Mouse (Mus musculus): ENCODE data around the gene Hist1h2ah. TPM values are rescaled to one million over a fixed set of nuclear protein-coding genes. Genes with fewer than 3 reads are reported as not detected.
A peak's percentile ranks its signal among the peaks of the same experiment; 100 is the strongest.
"Not testable (repeated sequence)": the region's sequence is repeated elsewhere in the genome, so short reads cannot be mapped to it uniquely, and the experiment has no call there.

The Hist1h2ah gene
- total and polyA plus RNA-seq, 3 experiments = 2.3 to 628 (median 8.1) TPM

- TF ChIP-seq USF1 (IDR thresholded peaks at IDR 0.05; ENCODE audit: low read depth, low read length) = no peak
Measured at GRCm38 (mm10) chr13:22043503-22044431, 8.4 kb upstream of the Hist1h2ah start (continued).

DNA sequence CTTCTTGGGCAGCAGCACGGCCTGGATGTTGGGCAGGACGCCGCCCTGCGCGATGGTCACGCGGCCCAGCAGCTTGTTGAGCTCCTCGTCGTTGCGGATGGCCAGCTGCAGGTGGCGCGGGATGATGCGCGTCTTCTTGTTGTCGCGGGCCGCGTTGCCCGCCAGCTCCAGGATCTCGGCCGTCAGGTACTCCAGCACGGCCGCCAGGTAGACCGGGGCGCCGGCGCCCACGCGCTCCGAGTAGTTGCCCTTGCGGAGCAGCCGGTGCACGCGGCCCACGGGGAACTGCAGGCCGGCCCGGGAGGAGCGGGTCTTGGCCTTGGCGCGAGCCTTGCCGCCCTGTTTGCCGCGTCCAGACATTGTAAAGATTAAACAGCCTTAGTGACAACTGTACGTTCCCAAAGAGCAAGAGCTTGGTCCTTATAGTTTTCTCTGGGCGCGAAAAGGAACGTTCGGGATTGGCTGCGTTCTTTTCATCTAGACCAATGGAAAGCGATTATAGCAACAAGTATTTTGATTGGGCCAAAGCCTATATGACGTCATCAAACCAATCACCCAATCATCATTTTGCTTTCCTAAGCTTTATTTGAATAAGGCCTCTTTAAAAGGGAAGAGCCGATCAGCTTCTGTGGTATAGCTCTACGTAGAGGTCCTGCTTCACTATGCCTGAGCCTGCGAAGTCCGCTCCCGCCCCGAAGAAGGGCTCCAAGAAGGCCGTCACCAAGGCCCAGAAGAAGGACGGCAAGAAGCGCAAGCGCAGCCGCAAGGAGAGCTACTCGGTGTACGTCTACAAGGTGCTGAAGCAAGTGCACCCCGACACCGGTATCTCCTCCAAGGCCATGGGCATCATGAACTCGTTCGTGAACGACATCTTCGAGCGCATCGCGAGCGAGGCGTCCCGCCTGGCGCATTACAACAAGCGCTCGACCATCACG is 7.5 kb upstream of the Hist1h2ah start, which contains the start of the genes Hist1h2ag and Hist1h2bj:
TSS of gene Hist1h2ag (minus strand) at position 377 of the 935 bp plus-strand sequence.
TSS of gene Hist1h2bj (plus strand) at position 647 of the 935 bp plus-strand sequence.
- H3K9me3 ChIP-seq (replicated peaks; ENCODE audit: low read length); H3K27me3 ChIP-seq (replicated peaks); dilution Hi-C loops (cut with MboI; ENCODE audit: extremely low pct_ligation_motif_present, extremely low pct_unique_long_range_greater_than_20kb, low sequenced_read_pairs); H3K79me2 ChIP-seq (replicated peaks; ENCODE audit: control insufficient read depth, extremely low read depth, insufficient read depth, poor library complexity, severe bottlenecking); H3K36me3 ChIP-seq (replicated peaks in 1 of 2; ENCODE audit: control insufficient read depth in 1 of 2, insufficient read depth in 1 of 2, low read length in 1 of 2): not testable (repeated sequence)
- DNase-seq (ENCODE audit: extremely low read depth) = peak; percentile 98
- peak within 1 kb of the TSS; percentile 76 for H3K9ac ChIP-seq (ENCODE audit: insufficient read depth, low read depth)
- H3K4me2 ChIP-seq (ENCODE audit: insufficient read depth, low read depth, poor library complexity, severe bottlenecking) = peak within 1 kb of the TSS; percentile 67
- peak within 1 kb of the TSS; percentile 87 for H3K27ac ChIP-seq (ENCODE audit: insufficient read depth, low read depth)
- in situ Hi-C loops (cut with MboI; ENCODE audit: low pct_ligation_motif_present, low pct_unique_long_range_greater_than_20kb, low sequenced_read_pairs) = loop anchor here (10.0 to 25.0 kb wide), 2 partner anchors 1382 to 1719 kb away; partner anchors contain the start of genes Abt1, Hist1h1a, Hist1h2ab and Hist1h3a
- TF ChIP-seq E2F4 (IDR thresholded peaks at IDR 0.05; ENCODE audit: insufficient replicate concordance, low read depth, low read length) (peak; percentile 100), JUND (conservative IDR thresholded peaks at IDR 0.05; ENCODE audit: low read depth, low read length) (peak; percentile 98), TBP (conservative IDR thresholded peaks at IDR 0.05; ENCODE audit: low read depth, low read length) (peak; percentile 99), JUN (IDR thresholded peaks at IDR 0.05; ENCODE audit: insufficient read depth, low read depth, low read length) (peak; percentile 86), MEF2A (IDR thresholded peaks at IDR 0.05; ENCODE audit: borderline replicate concordance, low read depth, low read length) (0 out of 2 replicates have a peak, but pooled peaks have one; percentile 30), HCFC1 (IDR thresholded peaks at IDR 0.05; ENCODE audit: low read depth, low read length) (peak; percentile 71), MXI1 (IDR thresholded peaks at IDR 0.05; ENCODE audit: low read depth, low read length) (0 out of 2 replicates have a peak, but pooled peaks have one; percentile 43), MYC (IDR thresholded peaks at IDR 0.05; ENCODE audit: low read depth, low read length) (peak; percentile 55), RCOR1 (conservative IDR thresholded peaks at IDR 0.05; ENCODE audit: low read depth, low read length) (peak; percentile 72; the same call in 1 of the 2 replicates), UBTF (IDR thresholded peaks at IDR 0.05; ENCODE audit: low read depth, low read length) (peak; percentile 95), POLR2AphosphoS2 (IDR thresholded peaks at IDR 0.05; ENCODE audit: low read depth, low read length) (peak; percentile 23; the same call in 1 of the 2 replicates), NELFE (IDR thresholded peaks at IDR 0.05; ENCODE audit: low read depth, low read length) (peak; percentile 33), KAT2A (IDR thresholded peaks at IDR 0.05; ENCODE audit: insufficient replicate concordance, low read length) (0 out of 2 replicates have a peak, but pooled peaks have one; percentile 10), POLR2A (IDR thresholded peaks at IDR 0.05; ENCODE audit: low read depth, low read length) (peak; percentile 71; the same call in 1 of the 2 replicates), TCF12 (IDR thresholded peaks at IDR 0.05; ENCODE audit: low read depth, low read length) (peak; percentile 89), SIN3A (IDR thresholded peaks at IDR 0.05; ENCODE audit: low read length) (peak; percentile 73; the same call in 1 of the 2 replicates), NRF1 (IDR thresholded peaks at IDR 0.05; ENCODE audit: low read depth, low read length) (peak; percentile 72), CHD2 (IDR thresholded peaks at IDR 0.05; ENCODE audit: low read length) (peak; percentile 96)
- peak within 1 kb of the TSS; percentile 35 to 48 (median 44) for H3K4me3 ChIP-seq (replicated peaks in 1 of 3; ENCODE audit: low read depth in 2 of 3, low read length in 2 of 3, poor library complexity in 1 of 3)
- peaks cover 0 to 40% of the 10 kb centered on the region in 2 experiments; a peak in 2 of 4 replicates for H3K4me1 ChIP-seq (ENCODE audit: control insufficient read depth in 1 of 2, insufficient read depth in 2 of 2)
